Mouse (Mus musculus) B cell, adult (primary cell): ENCODE data around the gene Pabpc5. TPM values are rescaled to one million over a fixed set of nuclear protein-coding genes. Genes with fewer than 3 reads are reported as not detected.

ENCODE experiments used
- total RNA-seq: library from RNA; stranded (reverse); gene quantifications from 4 replicates; pipeline ENCODE4 v1.2.4, GENCODE M21; 2023; ENCODE audit not compliant: inconsistent age

The Pabpc5 gene
- not detected in 4 replicates for total RNA-seq

GRCm38 (mm10) chrX:119927081-119927571 lies at the start of gene Pabpc5:
TSS of gene Pabpc5 (plus strand) at chrX:119927196.

